Mouse (Mus musculus) MEL (cell line): ENCODE measurements at regions not wholly inside any gene's neighbourhood (a gene's known extent, or its start where the extent isn't known, plus 50 kb on each side); places are given as distances from the start of the nearest gene placed in this dataset.

Source experiments
- CTCF ChIP-seq, 3 experiments: IDR thresholded peaks in 2 of 3; conservative IDR thresholded peaks in 1 of 3; 2 replicates each; pipeline ENCODE4 v1.5.1; 2011 to 2012; ENCODE audit warnings: low read length in 3 of 3, low read depth in 2 of 3, mild to moderate bottlenecking in 2 of 3, improper control_type of control experiment in 1 of 3, inconsistent platforms in 1 of 3, mixed read lengths in 1 of 3, moderate library complexity in 1 of 3; ENCODE audit not compliant: control insufficient read depth in 1 of 3, insufficient read depth in 1 of 3, poor library complexity in 1 of 3, severe bottlenecking in 1 of 3
- EP300 ChIP-seq, 2 experiments: IDR thresholded peaks; 2 replicates each; pipeline ENCODE4 v1.6.1; 2011; ENCODE audit warnings: improper control_type of control experiment in 2 of 2, low read length in 2 of 2, low read depth in 1 of 2, mild to moderate bottlenecking in 1 of 2
- TBP ChIP-seq: IDR thresholded peaks from 2 replicates; pipeline ENCODE4 v1.8.0; 2011; ENCODE audit warnings: low read depth, low read length, improper control_type of control experiment

DNA sequence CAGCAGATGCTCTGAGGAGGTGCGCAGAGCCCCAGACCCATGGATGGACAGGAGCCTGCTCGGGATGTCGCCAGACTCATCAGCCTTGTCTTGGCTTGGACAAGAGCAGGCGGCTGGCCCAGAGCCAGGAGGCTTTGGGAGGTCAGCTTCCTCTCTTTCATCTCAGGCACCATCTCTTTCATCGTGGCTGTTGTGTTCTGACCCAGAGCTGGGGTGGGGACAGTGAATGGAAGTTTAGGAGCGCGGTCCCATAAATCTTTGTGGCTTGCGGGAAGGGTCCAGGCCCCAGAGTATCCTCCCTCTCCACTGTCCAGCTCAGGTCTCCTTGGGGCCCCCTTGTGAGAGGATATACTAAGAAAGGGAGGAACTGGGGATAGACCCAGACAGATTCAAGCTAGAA lies 87.2 kb upstream of the Zbtb40 start:
- TF ChIP-seq TBP (no peak), CTCF (IDR thresholded peaks at IDR 0.05 in 2 of 3, conservative IDR thresholded peaks at IDR 0.05 in 1 of 3; ENCODE audit: control insufficient read depth in 1 of 3, insufficient read depth in 1 of 3, low read depth in 2 of 3, low read length in 3 of 3, poor library complexity in 1 of 3, severe bottlenecking in 1 of 3) (no peak), EP300 (IDR thresholded peaks at IDR 0.05; ENCODE audit: low read depth in 1 of 2, low read length in 2 of 2) (no peak)
